Mouse (Mus musculus) MEL-GATA-1-ER (cell line): ENCODE measurements around the gene Flywch1.
A peak's percentile ranks its signal among the peaks of the same experiment; 100 is the strongest.

ENCODE experiments used
- DNase-seq: peaks from one replicate; pipeline ENCODE4 v3.0.0-alpha.2; 2012; ENCODE audit warnings: low read depth; ENCODE audit errors: extremely low read depth

Flywch1 gene

DNA sequence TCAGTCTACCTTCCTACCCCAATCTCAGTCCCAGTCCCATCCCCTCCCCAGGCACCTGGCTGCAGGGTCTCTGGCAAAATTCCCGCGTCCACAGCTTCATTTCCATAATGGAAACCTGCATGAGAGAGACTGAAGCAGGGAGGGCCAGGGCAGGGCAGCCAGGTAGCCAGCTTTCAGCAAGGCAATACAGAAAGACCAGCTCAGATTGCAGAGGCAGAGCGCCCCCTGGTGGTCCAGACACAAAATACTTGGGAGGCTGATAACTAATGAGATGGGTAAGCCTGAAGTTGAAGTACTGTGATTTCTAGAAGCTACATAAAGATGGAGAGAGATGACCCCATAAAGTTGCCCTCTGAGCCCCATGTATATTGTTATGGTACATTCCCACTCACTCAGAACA lies 65.2 kb downstream of the Flywch1 start:
- DNase-seq = peak; percentile 35

DNA sequence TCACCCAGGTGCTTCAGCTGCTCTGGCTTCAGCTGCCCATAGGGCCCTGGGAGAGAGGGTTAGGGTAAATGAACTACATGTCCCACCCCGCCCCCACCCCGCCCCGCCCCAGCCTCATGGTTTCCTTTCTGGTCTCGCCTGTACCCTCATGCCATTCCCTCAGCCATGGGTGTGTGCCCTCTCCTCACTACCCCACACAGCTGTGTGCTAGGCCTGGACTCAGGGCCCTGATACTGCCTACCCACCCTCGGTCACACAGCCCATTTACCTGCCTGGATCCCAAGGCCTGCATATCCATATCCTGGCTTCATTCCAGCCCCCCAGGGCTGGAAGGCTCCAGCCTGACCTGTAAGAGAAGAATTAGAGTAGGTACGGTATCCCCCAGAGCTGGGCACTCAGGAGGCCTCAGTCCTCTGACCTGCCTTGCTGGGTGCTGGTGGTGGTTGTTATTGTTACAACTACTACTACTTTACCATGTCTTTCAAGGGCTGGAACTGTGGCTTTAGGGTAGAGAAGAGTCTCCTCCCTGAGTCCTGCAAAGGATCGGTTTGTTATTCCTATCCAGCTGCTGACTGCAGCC lies 65.8 kb downstream of the Flywch1 start:
- DNase-seq = no peak

DNA sequence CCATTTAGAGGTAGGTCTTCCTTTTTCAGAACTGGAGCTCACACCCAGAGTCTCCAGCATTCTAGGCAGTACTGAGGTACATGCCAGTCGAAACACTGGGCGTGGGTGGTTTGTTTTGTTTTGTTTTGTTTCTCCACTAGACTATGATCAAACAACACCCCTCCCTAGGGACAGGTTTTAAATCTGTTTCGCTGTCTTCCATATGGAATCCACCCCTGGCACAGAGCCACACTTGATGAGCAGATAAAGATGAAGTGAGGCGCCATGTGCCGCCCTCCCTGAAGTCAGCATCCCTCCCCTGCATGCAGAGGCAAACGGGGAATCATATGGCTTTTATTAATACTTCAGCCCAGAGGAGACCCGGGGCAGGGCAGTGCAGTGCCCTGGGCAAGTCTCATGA lies 66.7 kb downstream of the Flywch1 start:
- DNase-seq = no peak

DNA sequence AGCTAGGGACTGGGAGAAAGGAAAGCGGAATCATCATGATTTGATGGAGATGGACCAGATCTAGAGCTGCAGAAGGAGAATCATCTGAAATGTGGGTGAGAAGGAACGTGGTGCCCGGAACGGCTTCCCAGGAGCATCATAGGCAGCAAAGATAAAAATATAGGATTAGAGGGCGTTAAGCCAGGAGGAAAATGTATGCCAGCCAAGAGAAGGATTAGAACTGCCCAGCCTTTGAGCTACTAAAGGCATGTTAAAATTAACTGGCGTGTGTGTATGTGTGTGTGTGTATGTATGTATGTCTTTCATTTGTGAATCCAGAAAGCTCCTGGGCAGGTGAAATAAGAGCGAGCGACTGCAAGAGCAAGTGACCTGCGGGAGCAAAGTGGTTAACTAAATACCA lies 68.1 kb downstream of the Flywch1 start:
- DNase-seq = no peak
